Mouse (Mus musculus): ENCODE measurements at regions not wholly inside any gene's neighbourhood (a gene's known extent, or its start where the extent isn't known, plus 50 kb on each side); places are given as distances from the start of the nearest gene placed in this dataset.
"Not testable (repeated sequence)": the region's sequence is repeated elsewhere in the genome, so short reads cannot be mapped to it uniquely, and the experiment has no call there.

- DNase-seq = no peak
Measured at GRCm38 (mm10) chr1:189156906-189157305, 149.3 kb upstream of the Kctd3 start.

GRCm38 (mm10) chr1:189154376-189154775, 146.7 kb upstream of the Kctd3 start:
- DNase-seq = no peak

GRCm38 (mm10) chr1:189153150-189153549, 145.5 kb upstream of the Kctd3 start:
- DNase-seq = no peak

GRCm38 (mm10) chr1:189142982-189143451, 135.4 kb upstream of the Kctd3 start:
- DNase-seq = no peak

GRCm38 (mm10) chr1:189142551-189142950, 134.9 kb upstream of the Kctd3 start:
- no peak for DNase-seq

- no peak for DNase-seq
Measured at GRCm38 (mm10) chr1:189141694-189142093, 134.1 kb upstream of the Kctd3 start.

GRCm38 (mm10) chr1:189136731-189137385, 129.2 kb upstream of the Kctd3 start:
- DNase-seq = no peak

GRCm38 (mm10) chr1:189135826-189136225, 128.2 kb upstream of the Kctd3 start:
- no peak for DNase-seq

GRCm38 (mm10) chr1:189128706-189129105, 121.1 kb upstream of the Kctd3 start:
- no peak for DNase-seq

GRCm38 (mm10) chr1:189128246-189128645, 120.6 kb upstream of the Kctd3 start:
- not testable (repeated sequence) for DNase-seq

GRCm38 (mm10) chr1:189127367-189127766, 119.7 kb upstream of the Kctd3 start:
- DNase-seq = no peak

- DNase-seq = no peak
Measured at GRCm38 (mm10) chr1:189119941-189120735, 112.5 kb upstream of the Kctd3 start.

GRCm38 (mm10) chr1:189119005-189119404, 111.4 kb upstream of the Kctd3 start:
- DNase-seq = not testable (repeated sequence)

- DNase-seq = no peak
Measured at GRCm38 (mm10) chr1:189118582-189118981, 110.9 kb upstream of the Kctd3 start.

GRCm38 (mm10) chr1:189115914-189116313, 108.3 kb upstream of the Kctd3 start:
- no peak for DNase-seq

GRCm38 (mm10) chr1:189115279-189115678, 107.6 kb upstream of the Kctd3 start:
- no peak for DNase-seq

GRCm38 (mm10) chr1:189108260-189109035, 100.8 kb upstream of the Kctd3 start:
- no peak for DNase-seq

- DNase-seq = no peak
Measured at GRCm38 (mm10) chr1:189107841-189108240, 100.2 kb upstream of the Kctd3 start.

GRCm38 (mm10) chr1:189107156-189107555, 99.5 kb upstream of the Kctd3 start:
- DNase-seq = no peak

- no peak for DNase-seq
Measured at GRCm38 (mm10) chr1:189105276-189105675, 97.6 kb upstream of the Kctd3 start.

GRCm38 (mm10) chr1:189102781-189103180, 95.1 kb upstream of the Kctd3 start:
- DNase-seq = no peak

- no peak for DNase-seq
Measured at GRCm38 (mm10) chr1:189099121-189099520, 91.5 kb upstream of the Kctd3 start.

GRCm38 (mm10) chr1:189092819-189093218, 85.2 kb upstream of the Kctd3 start:
- DNase-seq = no peak
